Mouse (Mus musculus): ENCODE results near the gene Tnfrsf14. TPM values are rescaled to one million over a fixed set of nuclear protein-coding genes. Genes with fewer than 3 reads are reported as not detected.

Tnfrsf14 gene
- polyA plus RNA-seq, 2 experiments: 37.0 to 122 TPM

DNA sequence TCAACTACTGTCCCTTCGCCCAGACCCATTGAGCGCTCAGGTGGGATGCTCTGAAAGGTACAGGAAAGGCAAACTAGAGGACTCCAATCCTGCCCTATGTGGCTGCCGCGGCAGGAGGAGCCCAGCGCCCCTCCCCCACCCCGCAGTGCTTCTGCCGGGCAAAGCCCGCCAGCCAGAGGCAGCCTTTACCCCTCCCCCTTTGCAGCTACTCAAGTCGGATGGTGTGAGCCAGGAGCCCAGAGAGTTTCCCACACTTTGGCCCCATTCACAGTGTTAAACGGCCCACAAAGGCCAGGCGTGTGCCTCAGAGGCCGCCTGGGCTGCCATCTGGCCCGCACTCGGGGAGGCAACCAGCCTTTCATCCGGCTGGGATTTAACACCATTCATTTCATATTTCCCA, 29.8 kb upstream of the Tnfrsf14 start:
- no peak for ATAC-seq (ENCODE audit: insufficient read depth)
- Histone ChIP-seq H3K9ac (replicated peaks) (no peak overlapping the region), H3K4me1 (replicated peaks; ENCODE audit: control insufficient read depth in 2 of 2, insufficient read depth in 2 of 2, low read length in 1 of 2) (no peaks in the 10 kb centered on the region), H3K27me3 (ENCODE audit: control insufficient read depth, insufficient read depth, low read length) (peaks cover 93% of the 10 kb centered on the region), H3K4me3 (ENCODE audit: insufficient read depth in 1 of 2, low read depth in 2 of 2, low read length in 2 of 2) (no peak overlapping the region), H3K27ac (no peak overlapping the region), H3K9me3 (ENCODE audit: control insufficient read depth, low read length) (no peaks in the 10 kb centered on the region), H3K36me3 (replicated peaks; ENCODE audit: control insufficient read depth, insufficient read depth, low read depth) (no peaks in the 10 kb centered on the region), H3K4me2 (ENCODE audit: low read depth) (no peak overlapping the region)
- DNase-seq (ENCODE audit: low read depth in 3 of 3, low spot score in 3 of 3): no peak
- TF ChIP-seq EP300 (IDR thresholded peaks at IDR 0.05; ENCODE audit: low read depth) (no peak), CTCF (IDR thresholded peaks at IDR 0.05; ENCODE audit: low read depth) (no peak)
- WGBS (ENCODE audit: insufficient replicate concordance): 5% methylated on average over 15 of the region's 15 CpGs

DNA sequence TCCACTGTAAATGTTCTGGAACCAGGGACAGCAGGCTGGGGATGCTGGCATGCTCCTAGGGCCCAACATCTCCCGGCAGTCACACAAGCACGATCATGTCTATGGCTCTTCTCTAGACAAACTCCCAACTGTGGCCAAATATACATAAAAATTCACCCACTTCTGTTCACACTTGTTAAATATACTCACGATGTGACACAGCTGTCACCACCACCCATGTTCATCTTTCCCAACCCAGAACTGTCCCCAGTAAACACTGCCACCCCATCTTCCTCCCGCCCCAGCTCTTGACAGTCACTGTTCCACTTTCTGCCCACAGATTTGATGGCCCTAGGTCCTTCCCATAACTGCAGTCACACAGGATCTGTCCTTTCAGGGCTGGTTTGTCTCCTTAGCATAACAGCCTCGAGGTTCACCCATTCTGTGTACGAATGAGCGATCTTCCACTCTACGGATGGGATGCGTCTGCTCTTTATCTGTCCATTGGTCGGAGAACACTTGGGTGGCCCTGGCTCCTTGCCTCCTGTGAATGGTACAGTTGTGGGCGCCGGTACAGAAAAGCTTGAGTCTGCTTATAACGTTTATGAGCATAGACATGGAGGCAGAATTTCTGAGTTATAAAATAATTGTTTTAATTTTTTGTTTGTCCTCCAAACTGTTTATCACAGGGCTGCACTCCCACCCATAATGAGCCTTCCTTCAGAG, 29.1 kb upstream of the Tnfrsf14 start:
- Histone ChIP-seq H3K27ac (no peak overlapping the region), H3K27me3 (ENCODE audit: control insufficient read depth, insufficient read depth, low read length) (peaks cover 93% of the 10 kb centered on the region), H3K36me3 (replicated peaks; ENCODE audit: control insufficient read depth, insufficient read depth, low read depth) (no peaks in the 10 kb centered on the region), H3K4me2 (ENCODE audit: low read depth) (no peak overlapping the region), H3K4me3 (ENCODE audit: insufficient read depth in 1 of 2, low read depth in 2 of 2, low read length in 2 of 2) (no peak overlapping the region), H3K9me3 (ENCODE audit: control insufficient read depth, low read length) (no peaks in the 10 kb centered on the region), H3K4me1 (replicated peaks; ENCODE audit: control insufficient read depth in 2 of 2, insufficient read depth in 2 of 2, low read length in 1 of 2) (no peaks in the 10 kb centered on the region), H3K9ac (replicated peaks) (no peak overlapping the region)
- WGBS (ENCODE audit: insufficient replicate concordance): 47% methylated on average over 13 of the region's 13 CpGs
- DNase-seq (ENCODE audit: low read depth in 3 of 3, low spot score in 3 of 3) (no peak), ATAC-seq (ENCODE audit: insufficient read depth) (no peak)
- TF ChIP-seq CTCF (IDR thresholded peaks at IDR 0.05; ENCODE audit: low read depth) (no peak), EP300 (IDR thresholded peaks at IDR 0.05; ENCODE audit: low read depth) (no peak)

DNA sequence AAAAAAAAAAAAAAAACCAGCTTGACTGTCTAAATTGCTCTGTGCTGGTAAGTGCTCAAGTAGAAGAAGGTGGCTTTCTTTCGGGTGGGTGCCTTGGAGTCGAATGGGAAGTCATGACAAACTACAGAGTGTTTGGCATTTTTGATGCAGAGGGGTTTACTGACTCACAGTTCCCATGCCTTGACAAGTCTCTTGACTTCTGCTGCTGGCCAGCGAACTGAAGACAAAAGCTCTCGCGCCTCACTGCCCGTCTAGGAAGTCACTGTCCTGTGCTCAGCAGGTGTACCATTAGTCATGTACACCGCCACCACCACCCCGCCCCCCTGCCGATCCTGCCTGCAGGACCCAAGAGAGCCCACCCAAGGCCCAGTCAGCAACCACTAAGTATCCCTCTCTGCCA, 28.2 kb upstream of the Tnfrsf14 start:
- H3K4me3 ChIP-seq (ENCODE audit: insufficient read depth in 1 of 2, low read depth in 2 of 2, low read length in 2 of 2): no peak overlapping the region
- no peaks in the 10 kb centered on the region for H3K36me3 ChIP-seq (replicated peaks; ENCODE audit: control insufficient read depth, insufficient read depth, low read depth)
- H3K27me3 ChIP-seq (ENCODE audit: control insufficient read depth, insufficient read depth, low read length): peaks cover 93% of the 10 kb centered on the region
- no peak overlapping the region for H3K9ac ChIP-seq (replicated peaks)
- no peak for DNase-seq (ENCODE audit: low read depth in 3 of 3, low spot score in 3 of 3)
- WGBS (ENCODE audit: insufficient replicate concordance): 38% methylated on average over 9 of the region's 9 CpGs
- no peak for ATAC-seq (ENCODE audit: insufficient read depth)
- no peaks in the 10 kb centered on the region for H3K4me1 ChIP-seq (replicated peaks; ENCODE audit: control insufficient read depth in 2 of 2, insufficient read depth in 2 of 2, low read length in 1 of 2)
- no peak overlapping the region for H3K27ac ChIP-seq
- no peaks in the 10 kb centered on the region for H3K9me3 ChIP-seq (ENCODE audit: control insufficient read depth, low read length)
- no peak overlapping the region for H3K4me2 ChIP-seq (ENCODE audit: low read depth)
- no peak for TF ChIP-seq CTCF (IDR thresholded peaks at IDR 0.05; ENCODE audit: low read depth)
- no peak for TF ChIP-seq EP300 (IDR thresholded peaks at IDR 0.05; ENCODE audit: low read depth)

- H3K27me3 ChIP-seq (ENCODE audit: control insufficient read depth, insufficient read depth, low read length): peaks cover 82% of the 10 kb centered on the region
- no peaks in the 10 kb centered on the region for H3K9me3 ChIP-seq (ENCODE audit: control insufficient read depth, low read length)
- H3K36me3 ChIP-seq (replicated peaks; ENCODE audit: control insufficient read depth, insufficient read depth, low read depth): no peaks in the 10 kb centered on the region
- no peaks in the 10 kb centered on the region for H3K4me1 ChIP-seq (replicated peaks; ENCODE audit: control insufficient read depth in 2 of 2, insufficient read depth in 2 of 2, low read length in 1 of 2)
- TF ChIP-seq EP300 (IDR thresholded peaks at IDR 0.05; ENCODE audit: low read depth) (no peak), CTCF (IDR thresholded peaks at IDR 0.05; ENCODE audit: low read depth) (no peak)
- no peak overlapping the region for H3K4me2 ChIP-seq (ENCODE audit: low read depth)
- no peak overlapping the region for H3K27ac ChIP-seq
- H3K9ac ChIP-seq (replicated peaks): no peak overlapping the region
- no peak for ATAC-seq (ENCODE audit: insufficient read depth)
- 4% methylated on average over 26 of the region's 26 CpGs for WGBS (ENCODE audit: insufficient replicate concordance)
- no peak for DNase-seq (ENCODE audit: low read depth in 3 of 3, low spot score in 3 of 3)
- no peak overlapping the region for H3K4me3 ChIP-seq (ENCODE audit: insufficient read depth in 1 of 2, low read depth in 2 of 2, low read length in 2 of 2)
These were observed 24.3 kb upstream of the Tnfrsf14 start for GRCm38 (mm10) chr4:154952461-154953241.

GRCm38 (mm10) chr4:154949589-154949982, 21.2 kb upstream of the Tnfrsf14 start:
- Histone ChIP-seq H3K4me3 (ENCODE audit: insufficient read depth in 1 of 2, low read depth in 2 of 2, low read length in 2 of 2) (no peak overlapping the region), H3K27ac (no peak overlapping the region), H3K4me1 (replicated peaks; ENCODE audit: control insufficient read depth in 2 of 2, insufficient read depth in 2 of 2, low read length in 1 of 2) (0 out of 4 replicates have a peak, but pooled peaks cover 0 to 2% of the 10 kb centered on the region in 2 experiments), H3K36me3 (replicated peaks; ENCODE audit: control insufficient read depth, insufficient read depth, low read depth) (no peaks in the 10 kb centered on the region), H3K4me2 (ENCODE audit: low read depth) (no peak overlapping the region), H3K9me3 (ENCODE audit: control insufficient read depth, low read length) (no peaks in the 10 kb centered on the region), H3K27me3 (ENCODE audit: control insufficient read depth, insufficient read depth, low read length) (peaks cover 62% of the 10 kb centered on the region), H3K9ac (replicated peaks) (no peak overlapping the region)
- TF ChIP-seq EP300 (IDR thresholded peaks at IDR 0.05; ENCODE audit: low read depth) (no peak), CTCF (IDR thresholded peaks at IDR 0.05; ENCODE audit: low read depth) (no peak)
- DNase-seq (ENCODE audit: low read depth in 3 of 3, low spot score in 3 of 3) (no peak), ATAC-seq (ENCODE audit: insufficient read depth) (no peak)
- WGBS (ENCODE audit: insufficient replicate concordance): 14% methylated on average over 16 of the region's 16 CpGs
